In genomic region chr13:37508385-37509351, GRCm38 (mm10) we compare ENCODE assay signal across 8 mouse cellular contexts.
DNase-seq lines count a peak whose midpoint lies in the region; ATAC-seq lines count a peak whose summit lies in the region.

No protein-coding gene starts in this region.

- no peaks in the 10 kb centered on the region for H3K9me3 ChIP-seq in limb, embryonic 10.5 days (replicated peaks)
- H3K9me3 ChIP-seq in midbrain, embryonic 12.5 days, result no peaks in the 10 kb centered on the region

- ATAC-seq in midbrain, embryonic 12.5 days (ENCODE audit: low FRiP score, low read depth), result no peak
- no peak for ATAC-seq in CD4-positive, CD25-positive, alpha-beta regulatory T cell, adult 4 months

- H3K4me1 ChIP-seq in brown adipose tissue, adult 24 weeks (ENCODE audit: control insufficient read depth, insufficient read depth, insufficient read length, low read length), result peaks cover 52% of the 10 kb centered on the region
- peaks cover 50% of the 10 kb centered on the region for H3K4me1 ChIP-seq in limb, embryonic 10.5 days
- H3K4me1 ChIP-seq in midbrain, embryonic 12.5 days, result peaks cover 24% of the 10 kb centered on the region

- intact Hi-C loops in heart, postnatal 36 days (cut with DNase I), result loop anchor here (2.0 kb wide), 1 partner anchor 70 kb away; no protein-coding TSS in a partner anchor

- no peak overlapping the region for H3K4me2 ChIP-seq in midbrain, embryonic 12.5 days (replicated peaks)

- peak; percentile 96 for DNase-seq in heart, adult 11 months
- no peak for DNase-seq in heart, adult 8-10 months (ENCODE audit: low spot score)
- DNase-seq in heart, postnatal 36 days, result peak; percentile 44 to 45
- no peak for DNase-seq in limb, embryonic 10.5 days (ENCODE audit: low spot score)
- no peak for DNase-seq in spleen, postnatal 10 days (ENCODE audit: low spot score in 2 of 2)

- H3K27ac ChIP-seq in brown adipose tissue, adult 24 weeks (replicated peaks; ENCODE audit: low read depth, low read length), result peak overlapping the region; percentile 88
- H3K27ac ChIP-seq in limb, embryonic 10.5 days, result peak overlapping the region; percentile 73
- peak overlapping the region; percentile 52 for H3K27ac ChIP-seq in midbrain, embryonic 12.5 days (replicated peaks)

- H3K4me3 ChIP-seq in brown adipose tissue, adult 24 weeks (ENCODE audit: insufficient read depth, low read depth, low read length), result no peak overlapping the region
- H3K4me3 ChIP-seq in limb, embryonic 10.5 days, result no peak overlapping the region
- no peak overlapping the region for H3K4me3 ChIP-seq in midbrain, embryonic 12.5 days

- no peak overlapping the region for H3K9ac ChIP-seq in midbrain, embryonic 12.5 days (replicated peaks)

- H3K36me3 ChIP-seq in limb, embryonic 10.5 days, result no peaks in the 10 kb centered on the region
- H3K36me3 ChIP-seq in midbrain, embryonic 12.5 days, result no peaks in the 10 kb centered on the region

- WGBS in limb, embryonic 10.5 days, result 47% methylated on average over 19 of the region's 19 CpGs
- 49% methylated on average over 19 of the region's 19 CpGs for WGBS in midbrain, embryonic 12.5 days

- peaks cover 6% of the 10 kb centered on the region; the same call in 1 of the 2 replicates for H3K27me3 ChIP-seq in limb, embryonic 10.5 days (ENCODE audit: low read depth, poor library complexity, severe bottlenecking)
- H3K27me3 ChIP-seq in midbrain, embryonic 12.5 days, result peaks cover 66% of the 10 kb centered on the region

Comparison
In these comparisons a context has a peak if more than half of its experiments do, and no peak if none do; other contexts are left out.
1. DNase-seq: peak in heart, adult 11 months (single experiment) and heart, postnatal 36 days (2 of 2); none in heart, adult 8-10 months (single experiment), limb, embryonic 10.5 days (single experiment) and spleen, postnatal 10 days (0 of 2).
2. Peak in every context shown above with its lines, with median percentiles within 50 percentile points of each other: H3K27ac ChIP-seq.